Mouse (Mus musculus) spleen, adult 10 weeks (tissue): ENCODE measurements around the gene Usp29. TPM values are rescaled to one million over a fixed set of nuclear protein-coding genes. Genes with fewer than 3 reads are reported as not detected.

Experiments used
- polyA plus RNA-seq: library from polyadenylated mRNA; stranded (reverse); fragments of 350-450 nt; fragmentation: Illumina TruSeq; extraction: RNeasy Lipid Tissue Mini Kit (QIAGEN cat#74804); gene quantifications from one replicate; pipeline ENCODE4 v1.2.3, GENCODE M21; 2015; ENCODE audit warnings: low replicate concordance; ENCODE audit not compliant: insufficient read depth

Gene Usp29
- not detected for polyA plus RNA-seq

DNA sequence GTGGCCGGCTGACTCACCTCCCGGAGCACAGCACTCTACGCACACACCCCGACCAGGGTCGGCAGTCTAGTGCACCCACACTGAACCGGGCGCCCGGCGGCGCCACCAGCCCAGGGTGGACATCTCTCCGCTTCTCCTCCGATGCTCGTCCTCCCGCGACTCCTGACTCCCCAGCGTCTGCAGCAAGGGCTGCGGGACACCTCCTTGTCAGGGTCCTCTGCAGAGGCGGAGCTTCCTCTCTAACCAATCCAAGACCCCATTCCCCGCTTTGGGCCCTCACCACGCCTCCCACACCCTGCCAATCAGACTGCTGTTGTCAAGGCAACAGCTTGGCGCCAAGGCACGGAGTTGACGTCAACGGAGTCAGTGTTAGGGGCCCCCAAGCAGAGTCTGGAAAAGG, at the start of gene Usp29, which contains the start of gene Peg3:
Usp29 (plus strand) TSS at position 338 of the 400 bp plus-strand sequence.
Peg3 (minus strand) TSS at position 191 of the 400 bp plus-strand sequence.

DNA sequence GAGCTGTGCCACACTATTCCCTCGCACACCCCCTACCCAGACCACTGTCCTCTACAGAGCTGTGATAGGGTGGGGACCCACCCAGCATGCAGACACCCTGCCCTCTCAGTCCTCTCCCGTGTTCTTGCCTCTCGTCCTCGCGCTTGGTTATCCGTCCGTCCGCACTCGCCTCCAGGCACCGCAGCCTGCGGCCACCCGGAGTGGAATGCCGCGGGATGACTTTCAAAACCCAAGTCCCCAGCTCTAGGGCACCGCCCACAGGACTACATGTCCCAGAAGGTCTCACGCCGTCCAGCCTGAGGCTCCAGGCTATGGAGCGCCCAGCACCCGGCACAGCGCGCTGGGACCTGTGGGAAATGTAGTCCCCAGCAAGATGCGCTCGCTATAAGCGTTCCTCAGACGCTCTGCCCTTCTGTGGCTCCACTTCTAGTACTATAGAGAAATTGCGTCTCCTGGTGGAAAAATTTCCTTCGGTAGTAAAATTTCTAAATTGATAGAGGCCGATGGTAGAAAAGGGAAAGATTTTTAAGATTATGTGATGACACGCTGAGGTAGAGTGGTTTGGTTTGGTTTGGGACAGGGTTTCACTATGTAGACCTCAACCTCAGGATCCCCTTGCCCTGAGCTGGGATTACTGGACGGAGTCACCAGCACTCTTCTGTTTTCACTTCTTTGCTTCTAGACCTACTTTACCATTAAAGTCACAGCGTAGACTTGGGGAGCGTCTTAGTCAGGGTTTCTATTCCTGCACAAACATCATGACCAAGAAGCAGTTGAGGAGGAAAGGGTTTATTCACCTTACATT, 33.9 kb upstream of the Usp29 start, which contains the start of gene Zim1:
Zim1 (minus strand) TSS at position 210 of the 805 bp plus-strand sequence.

DNA sequence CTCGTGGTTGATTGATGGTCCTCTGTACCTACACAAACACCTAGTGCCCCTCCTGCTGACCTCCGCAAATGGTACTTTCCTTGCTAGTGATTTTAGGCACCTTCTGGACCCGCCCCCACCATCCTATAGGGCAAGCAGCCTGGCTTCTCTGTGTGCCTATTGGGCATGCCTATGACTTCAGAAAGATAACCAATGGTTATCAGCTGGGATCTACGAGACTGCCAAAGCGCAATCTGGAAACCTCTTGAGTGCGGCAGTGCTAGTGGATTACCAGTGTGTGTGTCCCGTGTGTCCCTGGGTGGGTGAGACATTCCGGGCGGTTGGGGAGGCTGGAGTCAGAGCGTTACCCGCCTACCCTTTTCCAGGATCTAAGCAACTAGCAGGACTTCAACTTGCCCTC, 264.9 kb downstream of the Usp29 start, which contains the start of gene Aurkc:
Aurkc (plus strand) TSS at position 50 of the 400 bp plus-strand sequence.

Other genes starting within 250 kb of the Usp29 start
- gene Olfr5, start 243.6 kb upstream of the Usp29 start, polyA plus RNA-seq = not detected
- not detected for gene Olfr1347, start 230.8 kb upstream of the Usp29 start, polyA plus RNA-seq
- not detected for gene Olfr1348, start 221.8 kb upstream of the Usp29 start, polyA plus RNA-seq
- gene Olfr1349, start 207.6 kb upstream of the Usp29 start, polyA plus RNA-seq = not detected
- not detected for gene Olfr1350, start 165.7 kb upstream of the Usp29 start, polyA plus RNA-seq
- 0.48 TPM for gene Zim1, start 34.1 kb upstream of the Usp29 start, polyA plus RNA-seq
- 4.6 TPM for gene Peg3, start 147 bp upstream of the Usp29 start, polyA plus RNA-seq